Mouse (Mus musculus) megakaryocyte, adult 5-6 weeks (primary cell): ENCODE measurements around the gene Pou4f1. TPM values are rescaled to one million over a fixed set of nuclear protein-coding genes. Genes with fewer than 3 reads are reported as not detected.

ENCODE experiments used
- ATAC-seq: 2 replicates; pipeline ENCODE4 v1.8.0; 2016; ENCODE audit warnings: mild to moderate bottlenecking, inconsistent platforms; ENCODE audit not compliant: poor library complexity, severe bottlenecking
- total RNA-seq, 2 experiments: library from RNA; stranded (forward) in 1 of 2; stranded (reverse) in 1 of 2; fragments of 153-499, 151-499 nt in 1 of 2; fragments of 221-1000, 200-1000 nt in 1 of 2; gene quantifications; 2 replicates each; pipeline versions ENCODE4 v1.2.3 to v1.2.4; 2015 to 2017

Gene Pou4f1
- total RNA-seq, 2 experiments from 2014 or later, result not detected

GRCm38 (mm10) chr14:104457966-104458710, 9.7 kb downstream of the Pou4f1 start:
- no peak for ATAC-seq

- no peak for ATAC-seq
These were observed 10.8 kb downstream of the Pou4f1 start for GRCm38 (mm10) chr14:104456976-104457375.

DNA sequence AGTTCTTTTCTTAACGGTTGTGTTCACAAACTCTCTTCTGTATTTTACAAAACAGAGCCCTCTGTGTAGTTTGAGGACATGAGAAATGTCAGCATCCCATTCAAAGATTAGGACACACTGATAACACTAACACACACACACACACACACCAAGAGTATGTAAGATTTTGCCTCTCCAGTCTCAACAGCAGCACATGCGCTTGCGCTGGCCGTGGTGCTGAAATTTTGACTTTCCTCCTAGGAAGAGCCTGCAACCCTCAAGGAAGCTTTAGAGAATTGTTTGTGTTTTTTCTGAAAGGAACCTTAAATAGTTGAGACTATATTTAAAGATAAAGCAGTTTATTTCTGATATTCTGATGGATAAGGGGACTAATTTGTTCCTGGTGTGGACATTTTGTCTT, 14.0 kb downstream of the Pou4f1 start:
- no peak for ATAC-seq

GRCm38 (mm10) chr14:104434293-104434692, 33.5 kb downstream of the Pou4f1 start:
- ATAC-seq, result peak; percentile 60

GRCm38 (mm10) chr14:104430819-104431218, 37.0 kb downstream of the Pou4f1 start:
- ATAC-seq, result no peak

DNA sequence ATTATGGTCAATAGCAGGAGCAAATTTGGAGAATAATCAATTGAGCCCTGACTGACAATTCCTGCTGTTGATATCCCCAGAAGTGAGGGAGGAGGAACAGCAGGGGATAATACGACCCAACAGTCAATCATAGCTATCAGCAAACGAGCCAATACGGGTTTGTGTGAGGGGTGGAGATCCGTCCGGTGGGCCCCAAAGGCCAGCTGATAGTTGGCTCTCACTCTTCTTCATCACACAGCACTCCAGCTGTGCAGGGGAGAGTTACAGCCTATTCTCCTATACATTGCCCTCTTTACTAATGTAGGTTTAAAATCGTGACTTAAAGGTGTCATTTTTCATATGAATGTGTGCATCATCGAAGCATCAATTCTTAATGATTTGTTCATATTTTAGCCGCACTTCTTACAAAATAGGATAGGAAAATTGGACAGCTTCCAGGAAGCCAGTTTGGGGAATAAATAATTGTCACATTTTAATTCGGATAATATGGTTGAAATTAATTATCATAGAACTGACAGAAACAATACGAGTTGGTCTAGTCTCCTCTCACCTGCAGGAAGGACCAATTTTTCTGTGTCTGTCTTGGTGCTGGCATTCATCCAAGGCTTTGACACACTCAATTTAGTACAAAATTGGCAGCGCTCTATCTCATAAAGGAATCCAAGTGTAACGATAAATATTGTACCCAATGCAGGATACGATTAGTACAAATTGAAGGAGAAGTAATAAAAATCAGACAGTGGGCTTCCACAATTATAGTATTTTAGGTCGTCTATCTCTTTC, 43.9 kb downstream of the Pou4f1 start:
- ATAC-seq, result no peak

Other genes with a start within 250 kb of the Pou4f1 start
- 7.0 and 7.1 TPM in 2 replicates for gene Rnf219, start 54.6 kb upstream of the Pou4f1 start, total RNA-seq (2015)
- 14.4 and 16.8 TPM in 2 replicates for gene Rnf219, start 54.6 kb upstream of the Pou4f1 start, total RNA-seq (2017)